Mouse (Mus musculus): ENCODE measurements around the gene Unc5a.

- TF ChIP-seq CHD2 (IDR thresholded peaks at IDR 0.05; ENCODE audit: low read depth, low read length) (no peak), MAFK (IDR thresholded peaks at IDR 0.05; ENCODE audit: insufficient read depth, low read depth, low read length) (no peak), ZNF384 (IDR thresholded peaks at IDR 0.05; ENCODE audit: low read depth, low read length) (no peak), HCFC1 (IDR thresholded peaks at IDR 0.05; ENCODE audit: borderline replicate concordance, insufficient read depth, low read length) (no peak), ZC3H11A (IDR thresholded peaks at IDR 0.05; ENCODE audit: borderline replicate concordance, low read depth, low read length) (no peak)
These were observed 68.1 kb downstream of the Unc5a start for GRCm38 (mm10) chr13:55017154-55017897.
